Mouse (Mus musculus): Measurements from ENCODE around the gene Aff1. TPM values are rescaled to one million over a fixed set of nuclear protein-coding genes. Genes with fewer than 3 reads are reported as not detected.

Aff1 gene
- polyA plus RNA-seq, 1 experiment from 2014 or later: 4.6 TPM

GRCm38 (mm10) chr5:103860622-103861021, 168.4 kb downstream of the Aff1 start:
- no peak for ATAC-seq (ENCODE audit: insufficient number of reproducible peaks, insufficient read depth, low FRiP score, low TSS enrichment, low read depth)
- H3K9ac ChIP-seq (replicated peaks): no peak overlapping the region
- no peaks in the 10 kb centered on the region for H3K27me3 ChIP-seq
- no peak overlapping the region for H3K27ac ChIP-seq
- peaks cover 10% of the 10 kb centered on the region; the same call in 1 of the 2 replicates for H3K36me3 ChIP-seq
- WGBS: 91% methylated on average over 11 of the region's 11 CpGs
- H3K4me2 ChIP-seq: no peak overlapping the region
- H3K9me3 ChIP-seq: no peaks in the 10 kb centered on the region
- 0 out of 2 replicates have a peak, but pooled peaks cover 10% of the 10 kb centered on the region for H3K4me1 ChIP-seq (replicated peaks)
- H3K4me3 ChIP-seq (replicated peaks): no peak overlapping the region

DNA sequence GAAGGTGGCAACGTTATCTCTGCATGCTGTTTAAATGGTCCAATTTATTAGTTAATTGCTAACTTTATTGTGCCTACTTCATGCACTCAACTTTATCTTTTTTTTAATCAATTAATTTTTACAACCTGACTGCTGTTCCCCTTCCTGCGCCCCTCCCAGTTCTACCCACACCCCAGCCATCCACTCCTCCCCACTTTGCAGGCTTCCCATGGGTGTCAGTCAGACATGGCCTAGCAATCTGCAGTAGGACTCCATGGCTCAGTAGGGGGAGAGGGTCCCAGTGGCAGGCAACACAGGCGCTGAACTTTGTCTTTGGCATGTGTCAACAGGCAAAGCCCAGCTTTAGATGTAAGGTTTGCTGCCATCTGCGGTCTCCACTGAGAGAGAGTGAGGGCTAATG, 171.6 kb downstream of the Aff1 start:
- no peak overlapping the region for H3K4me3 ChIP-seq (replicated peaks)
- H3K27ac ChIP-seq: no peak overlapping the region
- H3K9me3 ChIP-seq: no peaks in the 10 kb centered on the region
- H3K4me2 ChIP-seq: no peak overlapping the region
- no peak overlapping the region for H3K9ac ChIP-seq (replicated peaks)
- peaks cover 17% of the 10 kb centered on the region; the same call in 1 of the 2 replicates for H3K4me1 ChIP-seq (replicated peaks)
- H3K36me3 ChIP-seq: peaks cover 17% of the 10 kb centered on the region; the same call in 1 of the 2 replicates
- no peaks in the 10 kb centered on the region for H3K27me3 ChIP-seq
- no peak for ATAC-seq (ENCODE audit: insufficient number of reproducible peaks, insufficient read depth, low FRiP score, low TSS enrichment, low read depth)
- WGBS: 71% methylated on average over 4 of the region's 4 CpGs

DNA sequence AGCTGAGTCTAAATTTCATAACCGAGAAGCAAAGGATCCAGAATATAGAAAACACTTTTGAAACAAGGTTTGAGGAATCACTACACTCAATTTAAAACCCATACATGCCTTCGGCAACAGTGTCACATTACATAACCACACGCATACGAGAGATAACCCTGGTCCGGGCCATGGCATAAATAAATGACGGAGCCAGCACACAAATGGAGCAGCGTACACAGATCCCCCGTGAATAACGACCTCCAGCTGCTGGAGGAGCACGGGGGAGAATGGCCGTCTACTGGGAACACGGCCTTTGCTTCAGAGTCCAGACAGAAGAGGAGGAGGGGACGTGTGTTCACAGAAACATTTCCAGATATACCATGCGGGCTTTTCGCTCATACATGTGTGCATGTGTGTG, 197.6 kb downstream of the Aff1 start:
- 40% methylated on average over 15 of the region's 15 CpGs for WGBS
- no peaks in the 10 kb centered on the region for H3K27me3 ChIP-seq
- no peak for ATAC-seq (ENCODE audit: insufficient number of reproducible peaks, insufficient read depth, low FRiP score, low TSS enrichment, low read depth)

DNA sequence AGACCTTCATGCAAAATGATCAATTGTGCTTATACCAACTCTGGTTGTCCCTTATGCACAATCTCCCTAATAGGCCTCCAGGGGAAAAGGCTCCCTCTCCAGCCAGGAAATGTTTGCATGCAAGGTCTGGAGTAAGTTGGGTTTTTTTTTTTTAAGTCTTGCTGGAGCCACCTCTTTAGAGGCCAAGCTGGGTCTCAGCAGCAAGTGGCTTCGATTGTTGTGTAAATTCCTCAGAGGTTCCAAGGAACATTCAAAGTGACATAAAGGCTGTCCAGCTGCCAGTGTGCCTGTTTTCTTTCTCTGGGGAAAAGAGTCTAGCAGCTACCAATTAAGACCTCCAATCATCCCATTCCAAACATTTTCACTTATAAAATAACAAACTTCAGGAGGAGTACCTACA, 206.1 kb downstream of the Aff1 start:
- WGBS: 24% methylated on average over 1 of the region's 1 CpGs
- Histone ChIP-seq H3K4me3 (replicated peaks) (no peak overlapping the region), H3K4me1 (replicated peaks) (0 out of 2 replicates have a peak, but pooled peaks cover 3% of the 10 kb centered on the region), H3K27me3 (no peaks in the 10 kb centered on the region), H3K9me3 (no peaks in the 10 kb centered on the region), H3K9ac (replicated peaks) (no peak overlapping the region), H3K27ac (no peak overlapping the region), H3K4me2 (no peak overlapping the region), H3K36me3 (no peaks in the 10 kb centered on the region)
- ATAC-seq (ENCODE audit: insufficient number of reproducible peaks, insufficient read depth, low FRiP score, low TSS enrichment, low read depth): no peak

More for the DNA sequence above, 197.6 kb downstream of the Aff1 start:
- Histone ChIP-seq H3K36me3 (peaks cover under 1% of the 10 kb centered on the region; the same call in 1 of the 2 replicates), H3K27ac (no peak overlapping the region), H3K9ac (replicated peaks) (no peak overlapping the region), H3K4me2 (no peak overlapping the region), H3K4me1 (replicated peaks) (peaks cover 8% of the 10 kb centered on the region), H3K9me3 (no peaks in the 10 kb centered on the region), H3K4me3 (replicated peaks) (no peak overlapping the region)

Other genes starting within 250 kb of the Aff1 start
- 0.13 TPM in 1 of 2 replicates, not detected in the other for gene Slc10a6, start 63.0 kb upstream of the Aff1 start, polyA plus RNA-seq (2016; fragmentation: Nextera tagmentation; extraction: Ambion mirVana)
- gene 1700016H13Rik, start 36.4 kb upstream of the Aff1 start, polyA plus RNA-seq (2016; fragmentation: Nextera tagmentation; extraction: Ambion mirVana): 0.23 TPM in 1 of 2 replicates, not detected in the other
- gene Klhl8, start 218.9 kb downstream of the Aff1 start, polyA plus RNA-seq (2016; fragmentation: Nextera tagmentation; extraction: Ambion mirVana): 13.2 and 13.8 TPM in 2 replicates